20 mouse cellular contexts compared by ENCODE assay signal in genomic region chr16:46531023-46531422, GRCm38 (mm10). TPM values are rescaled to one million over a fixed set of nuclear protein-coding genes. Genes with fewer than 3 reads are reported as not detected.
DNase-seq lines count a peak whose midpoint lies in the region; ATAC-seq lines count a peak whose summit lies in the region.
"Had no signal": no experiment of that assay in that cellular context is flagged by ENCODE, and none has a peak within 500 bp of the region (broad histone marks: within the 10 kb centered on the region; RNA-seq: fewer than 3 reads in every experiment).

No protein-coding gene starts in this region.

- no peak for DNase-seq in forebrain, embryonic 11.5 days (ENCODE audit: low spot score)
- no peak for DNase-seq in forebrain, embryonic 10.5 days (ENCODE audit: extremely low spot score, low spot score)
- peak; percentile 78 for DNase-seq in midbrain, embryonic 14.5 days
- peak; percentile 29 for DNase-seq in retina, postnatal 1 day
- DNase-seq in heart, adult 9 months (ENCODE audit: low spot score in 2 of 2), result no peak
- no peak for DNase-seq in gastrocnemius, postnatal 10 days
- DNase-seq in spleen, postnatal 4 days (ENCODE audit: low spot score in 2 of 2), result no peak
- DNase-seq: cerebellum, adult 18-20 months; gastrocnemius, postnatal 36 days; heart, postnatal 4 days; lung, postnatal 10 days; right cerebral cortex, postnatal 14 days; thymus, postnatal 4 days had no signal

- H3K27ac ChIP-seq in forebrain, embryonic 11.5 days (ENCODE audit: low read depth, low read length), result no peak overlapping the region
- no peak overlapping the region for H3K27ac ChIP-seq in forebrain, embryonic 10.5 days
- no peak overlapping the region for H3K27ac ChIP-seq in hindbrain, embryonic 13.5 days
- H3K27ac ChIP-seq in midbrain, embryonic 14.5 days (replicated peaks; ENCODE audit: low read depth, low read length), result no peak overlapping the region
- H3K27ac ChIP-seq: embryonic facial prominence, embryonic 15.5 days; heart, embryonic 13.5 days; kidney, embryonic 15.5 days; layer of hippocampus, adult 2 months; limb, embryonic 13.5 days; liver, embryonic 15.5 days had no signal

- H3K9ac ChIP-seq in forebrain, embryonic 11.5 days (ENCODE audit: low read length), result no peak overlapping the region
- H3K9ac ChIP-seq in hindbrain, embryonic 13.5 days, result no peak overlapping the region
- H3K9ac ChIP-seq in midbrain, embryonic 14.5 days (replicated peaks; ENCODE audit: low read length), result no peak overlapping the region
- H3K9ac ChIP-seq: embryonic facial prominence, embryonic 15.5 days; heart, embryonic 13.5 days; kidney, embryonic 15.5 days; limb, embryonic 13.5 days; liver, embryonic 15.5 days had no signal

- 57% methylated on average over 3 of the region's 3 CpGs for WGBS in forebrain, embryonic 11.5 days
- WGBS in forebrain, embryonic 10.5 days, result 76% methylated on average over 3 of the region's 3 CpGs
- 36% methylated on average over 3 of the region's 3 CpGs for WGBS in hindbrain, embryonic 13.5 days
- 34% methylated on average over 3 of the region's 3 CpGs for WGBS in midbrain, embryonic 14.5 days

- H3K4me2 ChIP-seq in forebrain, embryonic 11.5 days (ENCODE audit: low read depth, low read length, severe bottlenecking), result no peak overlapping the region
- H3K4me2 ChIP-seq in hindbrain, embryonic 13.5 days, result no peak overlapping the region
- H3K4me2 ChIP-seq in midbrain, embryonic 14.5 days (ENCODE audit: low read length), result no peak overlapping the region
- H3K4me2 ChIP-seq: embryonic facial prominence, embryonic 15.5 days; heart, embryonic 13.5 days; kidney, embryonic 15.5 days; limb, embryonic 13.5 days; liver, embryonic 15.5 days had no signal

- no peaks in the 10 kb centered on the region for H3K27me3 ChIP-seq in forebrain, embryonic 11.5 days (ENCODE audit: control insufficient read depth, insufficient read depth, low read length)
- no peaks in the 10 kb centered on the region for H3K27me3 ChIP-seq in forebrain, embryonic 10.5 days (ENCODE audit: poor library complexity, severe bottlenecking)
- H3K27me3 ChIP-seq in hindbrain, embryonic 13.5 days, result no peaks in the 10 kb centered on the region
- no peaks in the 10 kb centered on the region for H3K27me3 ChIP-seq in midbrain, embryonic 14.5 days (ENCODE audit: control insufficient read depth, insufficient read depth, low read length)
- H3K27me3 ChIP-seq: embryonic facial prominence, embryonic 15.5 days; heart, embryonic 13.5 days; kidney, embryonic 15.5 days; limb, embryonic 13.5 days; liver, embryonic 15.5 days had no signal

- ATAC-seq in forebrain, embryonic 11.5 days (replicated peaks; ENCODE audit: low FRiP score), result peak; percentile 86
- peak; percentile 74 for ATAC-seq in hindbrain, embryonic 13.5 days (ENCODE audit: low FRiP score)
- peak; percentile 90 for ATAC-seq in midbrain, embryonic 14.5 days (ENCODE audit: low FRiP score, low TSS enrichment)

- no peaks in the 10 kb centered on the region for H3K9me3 ChIP-seq in forebrain, embryonic 11.5 days (ENCODE audit: control insufficient read depth, low read length)
- H3K9me3 ChIP-seq in forebrain, embryonic 10.5 days, result no peaks in the 10 kb centered on the region
- H3K9me3 ChIP-seq in hindbrain, embryonic 13.5 days, result no peaks in the 10 kb centered on the region
- no peaks in the 10 kb centered on the region for H3K9me3 ChIP-seq in midbrain, embryonic 14.5 days (ENCODE audit: control insufficient read depth, low read length)
- H3K9me3 ChIP-seq: embryonic facial prominence, embryonic 15.5 days; heart, embryonic 13.5 days; kidney, embryonic 15.5 days; limb, embryonic 13.5 days; liver, embryonic 15.5 days had no signal

- no peak overlapping the region for H3K4me3 ChIP-seq in forebrain, embryonic 11.5 days (ENCODE audit: low read depth, low read length)
- no peak overlapping the region for H3K4me3 ChIP-seq in forebrain, embryonic 10.5 days
- H3K4me3 ChIP-seq in hindbrain, embryonic 13.5 days, result no peak overlapping the region
- no peak overlapping the region for H3K4me3 ChIP-seq in midbrain, embryonic 14.5 days (replicated peaks; ENCODE audit: low read depth, low read length)
- H3K4me3 ChIP-seq: embryonic facial prominence, embryonic 15.5 days; heart, embryonic 13.5 days; kidney, embryonic 15.5 days; layer of hippocampus, adult 2 months; limb, embryonic 13.5 days; liver, embryonic 15.5 days had no signal

- H3K4me1 ChIP-seq in forebrain, embryonic 11.5 days (replicated peaks; ENCODE audit: control insufficient read depth, insufficient read depth, low read length), result no peaks in the 10 kb centered on the region
- H3K4me1 ChIP-seq in forebrain, embryonic 10.5 days, result peaks cover 8% of the 10 kb centered on the region
- H3K4me1 ChIP-seq in hindbrain, embryonic 13.5 days (replicated peaks), result peaks cover 5% of the 10 kb centered on the region
- no peaks in the 10 kb centered on the region; the same call in 1 of the 2 replicates for H3K4me1 ChIP-seq in midbrain, embryonic 14.5 days (ENCODE audit: control insufficient read depth, insufficient read depth, low read length)
- H3K4me1 ChIP-seq: embryonic facial prominence, embryonic 15.5 days; heart, embryonic 13.5 days; kidney, embryonic 15.5 days; limb, embryonic 13.5 days; liver, embryonic 15.5 days had no signal

- no peaks in the 10 kb centered on the region for H3K36me3 ChIP-seq in forebrain, embryonic 11.5 days (ENCODE audit: control insufficient read depth, insufficient read depth, low read length)
- H3K36me3 ChIP-seq in forebrain, embryonic 10.5 days (replicated peaks), result no peaks in the 10 kb centered on the region
- H3K36me3 ChIP-seq in hindbrain, embryonic 13.5 days, result no peaks in the 10 kb centered on the region
- no peaks in the 10 kb centered on the region for H3K36me3 ChIP-seq in midbrain, embryonic 14.5 days (ENCODE audit: control insufficient read depth, insufficient read depth, low read length)
- H3K36me3 ChIP-seq: embryonic facial prominence, embryonic 15.5 days; heart, embryonic 13.5 days; kidney, embryonic 15.5 days; limb, embryonic 13.5 days; liver, embryonic 15.5 days had no signal

RNA-seq across cellular contexts. Expression of gene Nectin3, which starts 32.7 kb away (rescaled TPM):
- polyA plus RNA-seq in forebrain, embryonic 11.5 days (2014; fragmentation: Nextera tagmentation; extraction: Ambion mirVana), result 76.6 and 81.0 TPM in 2 replicates
- 30.6 and 36.8 TPM in 2 replicates for polyA plus RNA-seq in forebrain, embryonic 10.5 days (2016; fragmentation: Nextera tagmentation; extraction: Ambion mirVana)
- polyA plus RNA-seq in hindbrain, embryonic 13.5 days (2015; fragmentation: Nextera tagmentation; extraction: Ambion mirVana), result 24.8 and 29.7 TPM in 2 replicates
- 35.9 and 41.3 TPM in 2 replicates for polyA plus RNA-seq in midbrain, embryonic 14.5 days (2014; fragmentation: Nextera tagmentation; extraction: Ambion mirVana)
- total RNA-seq in gastrocnemius, postnatal 10 days (2021), result 10 to 100 TPM; 16.4 to 20.5 TPM

Comparison
In these comparisons a context has a peak if more than half of its experiments do, and no peak if none do; other contexts are left out.
1. DNase-seq: peak in midbrain, embryonic 14.5 days (single experiment) and retina, postnatal 1 day (single experiment); none in forebrain, embryonic 11.5 days (single experiment), forebrain, embryonic 10.5 days (single experiment), heart, adult 9 months (0 of 2), gastrocnemius, postnatal 10 days (single experiment) and spleen, postnatal 4 days (0 of 2).
2. Peak in every context shown above with its lines, with median percentiles within 50 percentile points of each other: ATAC-seq.